Comparison of ENCODE assay signal across 24 mouse cellular contexts in genomic region chr16:92051777-92052310, GRCm38 (mm10). TPM values are rescaled to one million over a fixed set of nuclear protein-coding genes. Genes with fewer than 3 reads are reported as not detected.
A peak's percentile ranks its signal among the peaks of the same experiment; 100 is the strongest.
DNase-seq lines count a peak whose midpoint lies in the region; ATAC-seq and TF ChIP-seq lines count a peak whose summit lies in the region.
"Had no signal": no experiment of that assay in that cellular context is flagged by ENCODE, and none has a peak within 500 bp of the region (broad histone marks: within the 10 kb centered on the region; RNA-seq: fewer than 3 reads in every experiment).

No protein-coding gene starts in this region.

- H3K4me2 ChIP-seq in midbrain, embryonic 15.5 days: no peak overlapping the region
- H3K4me2 ChIP-seq in intestine, postnatal 0 days (replicated peaks; ENCODE audit: low read depth): no peak overlapping the region
- no peak overlapping the region for H3K4me2 ChIP-seq in forebrain, embryonic 13.5 days
- H3K4me2 ChIP-seq: embryonic facial prominence, embryonic 12.5 days; embryonic facial prominence, embryonic 15.5 days; forebrain, embryonic 12.5 days; heart, embryonic 11.5 days; hindbrain, embryonic 12.5 days; hindbrain, embryonic 15.5 days had no signal

- peaks cover 15% of the 10 kb centered on the region for H3K9me3 ChIP-seq in midbrain, embryonic 10.5 days (replicated peaks)
- no peaks in the 10 kb centered on the region for H3K9me3 ChIP-seq in midbrain, embryonic 15.5 days
- no peaks in the 10 kb centered on the region for H3K9me3 ChIP-seq in intestine, postnatal 0 days (ENCODE audit: control insufficient read depth)
- peaks cover 10% of the 10 kb centered on the region for H3K9me3 ChIP-seq in forebrain, embryonic 13.5 days (replicated peaks)
- H3K9me3 ChIP-seq: hindbrain, embryonic 15.5 days had no signal

- TF ChIP-seq CTCF in intestine, postnatal 0 days (IDR thresholded peaks at IDR 0.05; ENCODE audit: low read depth): peak; percentile 39; the same call in 1 of the 2 replicates

- H3K4me3 ChIP-seq in midbrain, embryonic 10.5 days: no peak overlapping the region
- no peak overlapping the region for H3K4me3 ChIP-seq in midbrain, embryonic 15.5 days
- H3K4me3 ChIP-seq in intestine, postnatal 0 days (ENCODE audit: low read depth, low read length): no peak overlapping the region
- H3K4me3 ChIP-seq in forebrain, embryonic 13.5 days: no peak overlapping the region
- H3K4me3 ChIP-seq: embryonic facial prominence, embryonic 12.5 days; embryonic facial prominence, embryonic 15.5 days; forebrain, embryonic 12.5 days; gastrocnemius, adult 2 months; hindbrain, embryonic 12.5 days; hindbrain, embryonic 15.5 days had no signal

- 86% methylated on average over 7 of the region's 7 CpGs for whole genome bisulfite sequencing in midbrain, embryonic 10.5 days
- WGBS in midbrain, embryonic 15.5 days: 80% methylated on average over 7 of the region's 7 CpGs
- WGBS in intestine, postnatal 0 days: 60% methylated on average over 7 of the region's 7 CpGs
- WGBS in forebrain, embryonic 13.5 days: 85% methylated on average over 7 of the region's 7 CpGs

- H3K9ac ChIP-seq in midbrain, embryonic 15.5 days: no peak overlapping the region
- H3K9ac ChIP-seq in intestine, postnatal 0 days (ENCODE audit: low read depth, low read length): no peak overlapping the region
- no peak overlapping the region for H3K9ac ChIP-seq in forebrain, embryonic 13.5 days
- H3K9ac ChIP-seq: embryonic facial prominence, embryonic 12.5 days; embryonic facial prominence, embryonic 15.5 days; forebrain, embryonic 12.5 days; hindbrain, embryonic 12.5 days; hindbrain, embryonic 15.5 days had no signal

- peaks cover 9% of the 10 kb centered on the region for H3K4me1 ChIP-seq in midbrain, embryonic 10.5 days
- no peaks in the 10 kb centered on the region for H3K4me1 ChIP-seq in midbrain, embryonic 15.5 days
- H3K4me1 ChIP-seq in intestine, postnatal 0 days (replicated peaks; ENCODE audit: control insufficient read depth, insufficient read depth, low read length): no peaks in the 10 kb centered on the region
- H3K4me1 ChIP-seq in forebrain, embryonic 13.5 days: peaks cover 12% of the 10 kb centered on the region
- H3K4me1 ChIP-seq: embryonic facial prominence, embryonic 12.5 days; embryonic facial prominence, embryonic 15.5 days had no signal

- no peaks in the 10 kb centered on the region for H3K27me3 ChIP-seq in midbrain, embryonic 10.5 days (ENCODE audit: low read depth, poor library complexity, severe bottlenecking)
- H3K27me3 ChIP-seq in midbrain, embryonic 15.5 days (replicated peaks): no peaks in the 10 kb centered on the region
- H3K27me3 ChIP-seq in intestine, postnatal 0 days (replicated peaks; ENCODE audit: control insufficient read depth, insufficient read depth, low read length): no peaks in the 10 kb centered on the region
- no peaks in the 10 kb centered on the region for H3K27me3 ChIP-seq in forebrain, embryonic 13.5 days
- H3K27me3 ChIP-seq: embryonic facial prominence, embryonic 12.5 days; embryonic facial prominence, embryonic 15.5 days; forebrain, embryonic 12.5 days; hindbrain, embryonic 12.5 days; hindbrain, embryonic 15.5 days had no signal

- peaks cover 9% of the 10 kb centered on the region for H3K36me3 ChIP-seq in midbrain, embryonic 10.5 days
- no peaks in the 10 kb centered on the region for H3K36me3 ChIP-seq in midbrain, embryonic 15.5 days (replicated peaks)
- no peaks in the 10 kb centered on the region for H3K36me3 ChIP-seq in intestine, postnatal 0 days (ENCODE audit: control insufficient read depth, insufficient read depth)
- H3K36me3 ChIP-seq in forebrain, embryonic 13.5 days (ENCODE audit: poor library complexity, severe bottlenecking): no peaks in the 10 kb centered on the region
- H3K36me3 ChIP-seq: embryonic facial prominence, embryonic 12.5 days; embryonic facial prominence, embryonic 15.5 days; forebrain, embryonic 12.5 days; hindbrain, embryonic 12.5 days; hindbrain, embryonic 15.5 days had no signal

- H3K27ac ChIP-seq in midbrain, embryonic 10.5 days (replicated peaks): 0 out of 2 replicates have a peak overlapping the region, but pooled peaks have one; percentile 7
- no peak overlapping the region for H3K27ac ChIP-seq in midbrain, embryonic 15.5 days
- no peak overlapping the region for H3K27ac ChIP-seq in intestine, postnatal 0 days (ENCODE audit: low read depth, low read length)
- no peak overlapping the region for H3K27ac ChIP-seq in forebrain, embryonic 13.5 days
- H3K27ac ChIP-seq: embryonic facial prominence, embryonic 12.5 days; embryonic facial prominence, embryonic 15.5 days; forebrain, embryonic 12.5 days; gastrocnemius, adult 2 months; hindbrain, embryonic 12.5 days; hindbrain, embryonic 15.5 days had no signal

- no peak for ATAC-seq in midbrain, embryonic 15.5 days (replicated peaks)
- ATAC-seq in intestine, postnatal 0 days: peak; percentile 94
- no peak for ATAC-seq in forebrain, embryonic 13.5 days
- ATAC-seq: CD4-positive, CD25-positive, alpha-beta regulatory T cell, adult 4 months; forebrain, embryonic 16.5 days had no signal

- no peak for DNase-seq in midbrain, embryonic 10.5 days (ENCODE audit: low spot score)
- DNase-seq in fat pad, adult 2 months (ENCODE audit: extremely low read depth, low read depth, low spot score): peak; percentile 89
- peak; percentile 90 for DNase-seq in gonadal fat pad, adult 2 months (ENCODE audit: low read depth)
- DNase-seq in right cerebral cortex, adult 18-20 months: no peak
- DNase-seq: adrenal gland, adult 2 months; adrenal gland, postnatal 14 days; cerebellum, adult 11 months; cerebellum, adult 2 months; cerebellum, adult 9-11 months; cerebellum, postnatal 25 days; gastrocnemius, adult 2 months; gastrocnemius, postnatal 25 days had no signal

RNA-seq across cellular contexts. Expression of gene Mrps6, which starts 6.2 kb away (rescaled TPM):
- 123 and 133 TPM in 2 replicates for polyA plus RNA-seq in midbrain, embryonic 10.5 days (2016; fragmentation: Nextera tagmentation; extraction: Ambion mirVana)
- polyA plus RNA-seq in midbrain, embryonic 15.5 days (2015; fragmentation: Nextera tagmentation; extraction: Ambion mirVana): 156 and 163 TPM in 2 replicates
- polyA plus RNA-seq in gonadal fat pad, adult 2 months (2012; rRNA removed): 156 and 200 TPM in 2 replicates
- 71.4 and 76.6 TPM in 2 replicates for polyA plus RNA-seq in intestine, postnatal 0 days (2015; fragmentation: Nextera tagmentation; extraction: Ambion mirVana)
- 143 and 159 TPM in 2 replicates for polyA plus RNA-seq in forebrain, embryonic 13.5 days (2015; fragmentation: Nextera tagmentation; extraction: Ambion mirVana)

RNA-seq across cellular contexts. Expression of gene Gm49711, which starts 6.3 kb away (rescaled TPM):
- polyA plus RNA-seq in midbrain, embryonic 10.5 days (2016; fragmentation: Nextera tagmentation; extraction: Ambion mirVana): 0.11 TPM in 1 of 2 replicates, not detected in the other
- 0.72 and 0.73 TPM in 2 replicates for polyA plus RNA-seq in midbrain, embryonic 15.5 days (2015; fragmentation: Nextera tagmentation; extraction: Ambion mirVana)
- polyA plus RNA-seq in gonadal fat pad, adult 2 months (2012; rRNA removed): 0.14 TPM in 1 of 2 replicates, not detected in the other
- not detected in 2 replicates for polyA plus RNA-seq in intestine, postnatal 0 days (2015; fragmentation: Nextera tagmentation; extraction: Ambion mirVana)
- 0.18 and 0.21 TPM in 2 replicates for polyA plus RNA-seq in forebrain, embryonic 13.5 days (2015; fragmentation: Nextera tagmentation; extraction: Ambion mirVana)
- polyA plus RNA-seq: CD4-positive, CD25-positive, alpha-beta regulatory T cell, adult 4 months; heart, embryonic 14.5 days had no signal

RNA-seq across cellular contexts. Expression of gene Slc5a3, which starts 6.3 kb away (rescaled TPM):
- polyA plus RNA-seq in midbrain, embryonic 10.5 days (2016; fragmentation: Nextera tagmentation; extraction: Ambion mirVana): 10.0 and 10.5 TPM in 2 replicates
- 18.3 and 21.3 TPM in 2 replicates for polyA plus RNA-seq in midbrain, embryonic 15.5 days (2015; fragmentation: Nextera tagmentation; extraction: Ambion mirVana)
- 15.6 and 21.6 TPM in 2 replicates for polyA plus RNA-seq in gonadal fat pad, adult 2 months (2012; rRNA removed)
- 1.1 TPM in 2 replicates for polyA plus RNA-seq in intestine, postnatal 0 days (2015; fragmentation: Nextera tagmentation; extraction: Ambion mirVana)
- polyA plus RNA-seq in forebrain, embryonic 13.5 days (2015; fragmentation: Nextera tagmentation; extraction: Ambion mirVana): 8.6 and 11.5 TPM in 2 replicates

Comparison
In these comparisons a context has a peak if more than half of its experiments do, and no peak if none do; other contexts are left out.
1. DNase-seq: peak in fat pad, adult 2 months (single experiment) and gonadal fat pad, adult 2 months (single experiment); none in midbrain, embryonic 10.5 days (single experiment) and right cerebral cortex, adult 18-20 months (single experiment).